Mouse (Mus musculus) kidney, adult 11 months (tissue): ENCODE measurements around the gene Adk.
A peak's percentile ranks its signal among the peaks of the same experiment; 100 is the strongest.

Experiments used
- DNase-seq: peaks from one replicate; pipeline ENCODE4 v3.0.0; 2022

Gene Adk

DNA sequence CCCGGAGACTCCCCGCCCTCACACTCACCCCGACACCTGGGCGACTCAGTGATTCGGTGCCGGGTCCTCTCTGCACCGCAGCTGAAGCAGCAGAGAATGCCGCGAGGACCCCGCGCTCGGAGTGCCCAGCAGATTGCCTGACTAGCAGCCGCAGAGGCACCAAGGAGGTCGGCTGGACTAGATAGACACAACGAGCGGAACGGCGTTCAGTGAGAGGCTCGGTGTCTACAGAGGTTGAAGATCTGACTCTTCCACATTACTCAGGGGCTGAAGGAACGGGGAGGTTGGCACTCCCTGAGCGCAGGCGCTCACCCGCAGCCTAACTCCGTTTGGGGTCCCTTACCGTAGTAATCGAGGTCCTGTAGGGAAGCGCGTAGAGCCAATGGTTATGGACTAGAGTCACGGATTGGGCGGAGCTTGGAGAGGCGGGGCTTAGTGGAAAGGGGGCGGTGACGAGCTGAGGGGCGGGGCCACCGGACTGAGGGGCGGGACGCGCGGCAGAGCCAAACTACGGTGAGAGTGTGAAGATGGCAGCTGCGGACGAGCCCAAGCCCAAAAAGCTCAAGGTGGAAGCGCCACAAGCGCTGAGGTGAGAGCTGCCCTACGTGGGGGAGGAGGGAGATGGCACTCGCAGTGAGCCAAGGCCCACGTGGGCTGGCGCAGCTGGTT, at the start of gene Adk, which contains the start of gene Ap3m1:
Gene Adk (plus strand): TSS at position 463 of the 669 bp plus-strand sequence.
Gene Ap3m1 (minus strand): TSS at position 397 of the 669 bp plus-strand sequence.
- peak; percentile 94 for DNase-seq

DNA sequence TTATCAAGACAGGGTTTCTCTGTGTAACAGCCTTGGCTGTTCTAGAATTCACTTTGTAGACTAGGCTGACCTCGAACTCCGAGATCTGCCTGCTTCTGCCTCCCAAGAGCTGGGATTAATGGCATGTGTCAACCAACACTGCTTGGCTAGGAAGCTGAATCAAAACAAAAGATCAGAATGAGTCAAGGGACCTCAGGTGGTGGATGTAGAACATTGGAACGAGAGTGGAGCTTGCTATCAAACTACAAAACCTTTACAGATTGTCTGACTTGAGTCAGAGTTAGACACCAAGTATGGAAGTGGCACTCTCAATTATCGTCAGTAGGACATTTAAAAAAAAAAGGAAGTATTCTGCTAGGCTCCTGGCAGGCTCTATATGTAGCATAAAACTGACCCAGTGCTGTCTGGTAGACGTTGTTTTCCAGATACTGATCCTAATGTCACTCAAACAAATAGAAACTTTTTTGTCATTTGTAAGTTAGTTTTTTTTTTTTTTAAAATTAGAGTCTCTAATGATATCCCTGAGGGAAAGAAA, 38.5 kb upstream of the Adk start:
- no peak for DNase-seq

DNA sequence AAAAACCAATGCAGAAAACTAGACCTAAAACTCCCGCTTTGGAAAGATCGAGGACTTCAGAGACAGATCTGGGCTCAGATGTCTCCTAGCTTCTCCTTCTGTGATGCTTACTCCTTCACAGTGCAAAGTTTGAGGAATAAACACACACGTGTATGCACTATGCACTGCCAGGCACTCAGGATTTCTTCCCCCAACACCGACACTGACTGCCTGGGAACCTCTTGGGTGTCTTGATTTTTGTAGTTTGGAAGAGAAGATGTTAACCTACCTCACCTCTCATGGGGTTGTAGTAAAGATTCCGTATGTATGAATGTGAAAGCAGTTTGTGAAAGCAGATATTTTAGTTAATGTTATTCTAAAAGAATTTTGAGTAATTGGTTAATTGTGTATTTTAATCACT, 34.5 kb upstream of the Adk start:
- DNase-seq = no peak

DNA sequence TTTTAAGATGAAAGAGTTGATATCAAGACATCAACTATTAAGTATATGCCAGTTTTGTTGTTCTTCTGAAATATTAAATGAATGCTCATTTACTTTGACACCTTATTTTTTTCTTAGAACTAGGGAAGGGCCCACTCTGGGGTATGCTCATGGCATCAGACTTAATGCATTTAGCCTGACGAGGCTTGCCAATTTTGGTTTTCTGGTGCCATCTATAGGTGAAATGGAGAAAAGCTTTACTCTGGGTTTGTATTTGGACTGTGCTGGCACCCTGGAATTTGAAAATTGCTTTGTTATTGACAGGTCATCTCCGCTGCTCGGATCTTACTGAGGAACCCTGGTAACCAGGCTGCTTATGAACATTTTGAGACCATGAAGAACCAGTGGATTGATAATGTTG, 33.4 kb upstream of the Adk start:
- DNase-seq = no peak

DNA sequence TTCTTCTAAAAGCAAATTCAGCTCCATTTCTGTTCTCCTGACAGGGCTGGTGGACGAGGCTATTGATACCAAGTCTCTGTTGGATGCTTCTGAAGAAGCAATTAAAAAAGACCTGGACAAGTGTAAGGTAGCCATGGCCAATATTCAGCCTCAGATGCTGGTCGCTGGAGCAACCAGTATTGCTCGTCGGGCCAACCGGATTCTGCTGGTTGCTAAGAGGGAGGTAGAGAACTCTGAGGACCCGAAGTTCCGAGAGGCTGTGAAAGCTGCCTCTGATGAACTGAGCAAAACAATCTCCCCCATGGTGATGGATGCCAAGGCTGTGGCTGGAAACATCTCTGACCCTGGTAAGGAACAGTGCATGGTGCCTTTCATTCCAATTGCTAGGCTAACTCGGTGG, 31.9 kb upstream of the Adk start:
- no peak for DNase-seq

DNA sequence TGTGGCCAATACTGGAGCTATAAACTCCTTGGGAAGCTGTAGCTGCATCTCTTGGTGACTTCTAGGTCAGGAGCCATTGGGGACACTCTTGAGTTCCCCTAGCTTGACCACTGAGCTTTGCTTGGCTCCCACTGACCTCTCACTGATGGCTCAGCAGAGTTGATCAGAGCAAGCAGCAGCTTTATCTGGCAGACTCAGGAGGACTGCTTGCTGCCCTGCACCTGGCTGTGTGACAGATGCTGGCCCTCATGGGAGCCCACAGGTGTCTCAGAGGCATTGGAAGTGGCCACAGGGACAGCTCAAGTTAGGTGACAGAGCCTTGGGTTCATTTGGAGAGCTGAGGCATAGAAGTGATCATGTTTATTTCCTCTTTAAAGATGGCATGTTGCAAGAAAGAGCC, 24.8 kb upstream of the Adk start:
- no peak for DNase-seq

DNA sequence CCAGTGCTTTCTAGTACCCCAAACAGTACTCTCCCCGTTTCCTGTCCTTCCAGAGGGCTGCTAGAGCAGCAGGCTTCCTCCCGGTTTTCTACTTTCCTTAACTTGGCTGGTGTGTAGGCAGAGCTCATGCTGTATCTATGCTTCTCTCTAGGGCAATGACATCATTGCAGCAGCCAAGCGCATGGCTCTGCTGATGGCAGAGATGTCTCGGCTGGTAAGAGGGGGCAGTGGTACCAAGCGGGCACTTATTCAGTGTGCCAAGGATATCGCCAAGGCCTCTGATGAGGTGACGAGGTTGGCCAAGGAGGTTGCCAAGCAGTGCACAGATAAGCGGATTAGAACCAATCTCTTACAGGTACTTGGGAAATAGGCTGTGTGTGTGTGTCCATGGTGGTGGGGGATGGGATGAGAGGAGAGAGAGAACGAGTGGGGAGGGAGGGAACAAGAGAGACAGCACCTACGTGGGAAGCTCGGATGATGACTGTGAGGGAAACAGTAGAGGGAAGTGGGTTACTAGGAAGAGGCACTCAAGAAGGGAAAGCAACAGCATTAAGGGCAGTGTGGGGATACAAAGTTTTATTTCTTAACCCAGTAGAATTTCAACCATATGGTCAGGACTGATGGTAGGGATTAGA, 23.2 kb upstream of the Adk start:
- no peak for DNase-seq

DNA sequence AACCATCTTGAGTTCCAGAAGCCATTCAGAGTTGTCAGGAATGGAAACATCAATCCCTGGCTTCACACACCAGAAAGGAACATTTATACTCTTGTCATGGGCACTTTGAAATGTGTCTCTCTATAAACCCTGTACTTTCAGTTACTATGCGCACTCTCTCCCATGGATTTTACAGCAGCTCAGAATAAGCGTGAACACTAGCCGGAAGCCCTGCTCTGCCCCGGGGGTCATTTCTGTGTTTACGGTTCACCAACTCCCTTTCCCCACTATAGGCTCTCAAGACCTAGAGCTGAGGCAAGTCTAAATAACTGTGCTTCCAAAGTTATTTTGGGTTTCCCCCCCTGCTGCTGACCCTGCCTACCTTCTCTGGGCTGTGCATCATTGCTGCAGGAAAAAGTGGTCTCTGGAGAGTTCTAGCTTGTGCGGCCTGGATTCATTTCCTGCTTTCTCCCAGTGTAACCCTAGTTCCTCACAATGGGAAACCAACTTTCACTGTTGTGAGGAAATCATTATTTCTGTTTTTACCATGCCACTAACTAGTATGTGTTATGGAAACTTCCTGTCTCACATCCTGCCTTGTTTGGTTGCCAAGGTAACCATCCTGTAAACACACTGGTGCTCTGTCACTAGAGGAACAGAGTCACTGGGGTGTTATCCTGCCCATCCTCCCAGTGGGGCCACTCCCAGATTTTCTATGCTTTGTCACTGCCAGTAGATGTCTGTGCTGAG, 20.4 kb upstream of the Adk start:
- peak; percentile 61 for DNase-seq

DNA sequence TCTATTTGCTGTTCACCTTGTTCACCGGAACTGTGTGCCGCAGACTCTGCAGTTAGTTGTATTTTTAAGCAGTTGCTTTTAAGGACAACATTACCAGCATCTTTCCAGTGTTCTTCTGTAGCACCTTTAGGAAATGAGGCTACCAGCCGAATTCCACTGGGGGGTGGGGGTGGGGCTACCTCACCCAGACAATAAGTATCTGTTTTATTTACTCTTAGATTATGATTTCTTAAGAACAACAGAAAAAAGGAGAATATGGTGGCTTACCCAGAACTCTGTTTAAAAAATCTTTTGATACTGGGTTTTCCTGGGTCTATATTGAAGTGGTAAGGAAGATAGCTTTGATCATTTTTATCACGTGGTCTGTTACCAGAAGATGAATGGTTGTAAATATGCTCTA, 18.1 kb upstream of the Adk start:
- DNase-seq = no peak

DNA sequence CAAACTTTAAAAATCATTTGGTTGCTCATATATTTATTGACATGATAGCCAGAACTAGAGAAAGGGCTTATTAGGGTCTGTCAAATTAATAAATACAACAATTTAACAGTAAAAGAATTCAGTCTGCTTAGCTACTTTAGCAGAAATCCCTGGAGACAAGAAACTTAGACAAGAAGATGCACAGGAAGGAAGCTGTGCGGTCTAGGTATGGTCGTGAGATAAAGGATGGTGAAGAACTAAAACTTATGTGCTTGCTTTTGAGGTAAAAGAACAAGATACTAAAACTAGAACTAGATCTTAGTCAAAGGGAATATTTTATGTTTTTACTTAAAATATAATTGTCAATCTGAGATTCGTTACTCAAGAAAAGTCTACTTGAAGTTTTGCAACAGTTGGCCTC, 17.6 kb upstream of the Adk start:
- no peak for DNase-seq

DNA sequence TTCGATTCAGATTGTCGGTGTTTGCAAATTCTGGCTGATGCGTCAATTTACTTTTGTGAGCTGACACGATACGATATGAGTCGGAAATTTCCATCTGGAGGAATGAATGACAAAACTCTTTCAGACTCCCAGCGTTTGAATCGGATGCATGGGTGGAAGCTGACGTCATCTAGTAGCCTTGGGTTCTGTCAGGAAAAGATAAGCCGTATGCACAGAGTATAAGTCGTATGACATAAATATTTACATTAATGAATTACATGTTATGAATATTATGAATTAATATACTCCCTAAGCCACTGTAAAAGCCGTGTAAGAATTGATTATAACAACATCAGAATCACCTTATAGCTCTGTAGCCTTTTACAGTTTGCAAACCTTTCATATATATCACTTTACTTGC, 13.3 kb upstream of the Adk start:
- DNase-seq = no peak

DNA sequence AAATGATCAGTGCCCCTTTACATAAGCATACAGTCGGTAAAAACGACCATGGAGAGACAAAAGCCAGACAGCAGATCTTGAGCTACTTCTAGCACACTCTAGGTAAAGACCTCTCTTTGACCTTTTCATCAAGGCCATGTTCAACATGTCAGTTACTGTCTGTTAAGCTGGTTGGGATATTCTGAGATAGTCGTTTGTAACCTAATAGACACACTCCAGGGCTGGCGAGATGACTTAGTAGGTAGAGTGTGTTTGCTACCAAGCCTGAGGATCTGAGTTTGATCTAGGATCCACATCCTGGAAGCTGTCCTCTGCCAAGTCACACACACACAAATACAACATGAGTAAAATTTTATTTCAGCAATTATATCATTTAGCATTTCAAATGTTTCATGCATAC, 12.8 kb upstream of the Adk start:
- DNase-seq = no peak

DNA sequence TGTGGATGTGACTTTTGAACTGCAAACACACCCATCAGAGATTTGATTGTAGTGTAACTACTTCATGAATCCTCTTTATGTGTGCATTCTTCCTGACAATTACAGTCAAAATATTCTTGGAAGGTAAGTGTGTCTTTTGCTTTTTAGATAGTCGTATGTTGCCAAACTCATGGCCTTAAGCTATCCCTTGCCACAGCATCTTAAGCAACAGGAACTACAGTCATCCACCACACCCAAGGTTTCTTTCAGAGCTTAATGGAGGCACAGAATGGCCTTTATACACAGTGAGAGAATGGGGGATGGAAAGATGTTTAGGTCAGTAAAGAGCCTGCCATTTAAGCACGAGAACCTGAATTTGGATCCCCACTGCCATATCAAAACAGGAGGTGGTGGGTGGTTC, 4.5 kb upstream of the Adk start:
- DNase-seq = no peak

DNA sequence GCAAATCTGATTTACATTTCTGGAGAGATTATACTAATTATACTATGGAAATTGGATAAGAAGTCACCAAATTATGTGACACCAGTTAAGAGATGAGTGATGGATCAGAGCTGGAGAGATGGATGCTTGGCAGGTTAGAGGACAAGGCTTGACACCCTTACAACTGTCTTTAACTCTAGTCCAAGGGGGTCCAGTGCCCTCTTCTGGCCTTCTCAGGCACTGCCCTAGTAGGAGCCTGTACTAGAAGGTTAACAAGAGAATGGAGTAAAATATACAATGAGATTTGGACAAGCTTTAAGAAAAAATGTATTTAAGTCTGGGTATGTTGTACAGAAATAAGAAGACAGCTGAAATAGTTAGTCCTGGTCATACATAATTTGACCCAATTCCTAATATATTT, 3.5 kb upstream of the Adk start:
- peak; percentile 44 for DNase-seq

DNA sequence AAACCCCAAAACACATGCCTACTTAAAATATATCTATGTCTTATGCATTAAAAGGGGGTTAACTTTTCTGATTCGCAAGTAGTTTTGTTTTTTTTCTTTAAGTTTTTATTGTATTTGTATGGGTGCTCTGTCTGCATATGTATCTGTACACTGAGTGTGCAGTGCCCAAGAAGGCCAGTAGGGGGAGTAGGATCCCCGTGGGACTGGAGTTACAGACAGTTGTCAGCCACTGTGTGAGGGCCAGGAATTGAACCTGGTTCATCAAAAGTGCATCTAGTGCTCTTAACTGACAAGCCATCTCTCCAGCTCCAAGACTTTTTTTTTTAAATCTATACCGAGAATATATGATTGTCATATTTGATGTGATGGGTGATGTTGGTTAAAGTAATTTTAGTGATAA, 1.6 kb upstream of the Adk start:
- DNase-seq = no peak

DNA sequence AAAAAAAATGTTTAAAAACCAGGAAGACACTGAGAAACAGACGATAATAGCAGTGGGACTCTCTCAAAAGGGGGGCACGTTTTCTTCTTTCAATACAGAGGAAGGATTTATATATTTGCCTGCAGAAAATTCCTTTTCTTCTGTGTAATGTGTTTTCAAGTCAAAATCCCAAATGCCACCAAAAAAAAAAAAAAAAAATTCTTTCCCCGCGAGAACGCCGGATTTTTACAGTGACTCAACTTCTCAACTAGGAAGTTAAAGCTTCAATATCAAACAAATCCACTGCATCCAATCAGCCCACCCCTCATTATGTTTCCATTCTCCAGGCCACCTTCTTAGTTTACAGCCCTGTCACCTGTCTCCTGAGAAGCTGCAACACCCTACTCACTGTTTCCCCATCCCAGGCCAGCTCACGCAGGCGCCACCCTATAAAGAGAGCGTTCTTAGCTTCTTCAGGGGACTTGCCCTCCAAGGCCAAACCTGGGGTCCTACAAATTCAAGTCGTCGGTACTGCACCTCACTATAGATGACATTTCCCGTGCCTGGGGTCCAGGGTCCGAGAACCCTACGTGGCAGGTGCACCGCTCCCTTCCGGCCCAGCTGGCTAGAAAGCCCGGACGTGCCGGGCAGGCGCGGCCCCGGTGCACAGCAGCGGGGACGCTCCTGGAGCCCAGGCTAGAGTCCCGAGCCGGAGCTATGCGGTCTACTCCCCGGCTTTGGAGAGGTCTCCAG, 828 bp upstream of the Adk start:
- no peak for DNase-seq

DNA sequence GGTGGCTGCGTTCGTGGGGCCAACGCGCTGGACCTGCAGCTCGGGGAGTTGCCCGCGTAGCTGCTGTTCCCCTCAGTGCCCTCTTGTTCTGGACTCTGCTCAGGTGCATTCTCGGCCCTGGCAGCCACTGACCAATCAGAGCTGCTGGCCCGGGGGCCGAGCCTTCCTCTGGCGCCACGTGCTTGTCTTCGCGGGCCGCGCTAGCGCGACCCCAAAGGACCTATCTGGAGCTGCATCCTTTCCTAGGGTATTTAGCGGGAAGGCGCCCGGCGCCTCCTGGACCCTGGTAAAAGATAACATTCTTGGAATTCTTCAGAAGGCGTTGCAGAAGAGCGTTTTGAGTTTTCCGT, 382 bp downstream of the Adk start:
- peak; percentile 95 for DNase-seq

DNA sequence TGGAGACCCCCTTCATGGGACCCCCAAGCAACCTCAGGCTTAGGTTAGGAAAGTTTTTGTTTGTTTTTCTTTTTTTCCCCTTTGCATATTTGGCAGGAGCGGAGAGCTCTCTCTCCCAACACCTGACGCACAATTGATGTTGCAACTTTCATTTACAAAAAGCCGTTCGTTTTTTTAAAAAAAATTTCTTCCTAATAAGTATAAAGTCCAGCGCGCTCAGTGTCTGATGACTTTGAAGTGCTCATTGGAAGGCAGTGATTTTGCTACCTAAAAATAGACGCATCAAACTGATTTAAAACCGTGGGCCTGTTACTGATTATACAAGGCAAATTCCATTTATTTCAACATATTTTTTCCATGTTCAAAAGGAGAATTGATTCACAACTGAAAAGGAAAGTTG, 777 bp downstream of the Adk start:
- DNase-seq = no peak

DNA sequence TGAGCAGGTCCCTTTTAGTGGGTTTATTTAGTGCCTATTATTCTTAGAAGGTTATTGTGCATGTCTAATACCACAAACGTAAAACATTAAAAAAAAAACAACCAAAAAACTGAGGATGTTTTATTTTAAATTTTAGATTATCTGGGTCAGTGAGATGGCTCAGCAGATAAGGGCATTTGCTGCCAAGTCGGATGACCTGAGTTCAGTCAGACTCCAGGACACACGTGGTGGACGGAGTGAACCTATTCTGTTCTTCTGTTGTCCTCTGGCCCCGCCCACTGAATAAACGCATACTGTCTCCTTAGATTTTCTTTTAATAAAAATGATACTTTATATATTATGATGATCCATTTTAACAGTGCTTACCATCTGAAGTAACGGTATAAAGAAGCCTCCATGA, 1.2 kb downstream of the Adk start:
- DNase-seq = peak; percentile 57

DNA sequence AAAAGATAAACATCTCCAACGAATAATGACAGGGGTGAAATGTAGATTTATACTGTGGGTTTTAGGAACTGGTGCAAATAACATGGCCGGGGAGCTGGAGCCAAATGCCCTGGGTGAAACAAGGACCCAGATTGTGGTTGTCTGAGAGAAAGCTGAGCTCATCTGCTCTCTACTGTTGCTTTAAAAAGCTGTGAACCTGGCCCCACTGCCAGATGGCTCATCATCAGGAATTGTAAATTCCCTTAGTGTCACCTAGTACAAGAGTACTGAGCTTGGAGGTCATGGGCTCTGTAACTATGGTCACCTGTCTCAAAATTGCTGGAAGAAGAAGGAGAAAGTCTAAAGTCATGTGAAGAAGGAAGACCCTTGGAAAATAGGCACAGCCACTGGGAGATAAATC, 6.6 kb downstream of the Adk start:
- no peak for DNase-seq

DNA sequence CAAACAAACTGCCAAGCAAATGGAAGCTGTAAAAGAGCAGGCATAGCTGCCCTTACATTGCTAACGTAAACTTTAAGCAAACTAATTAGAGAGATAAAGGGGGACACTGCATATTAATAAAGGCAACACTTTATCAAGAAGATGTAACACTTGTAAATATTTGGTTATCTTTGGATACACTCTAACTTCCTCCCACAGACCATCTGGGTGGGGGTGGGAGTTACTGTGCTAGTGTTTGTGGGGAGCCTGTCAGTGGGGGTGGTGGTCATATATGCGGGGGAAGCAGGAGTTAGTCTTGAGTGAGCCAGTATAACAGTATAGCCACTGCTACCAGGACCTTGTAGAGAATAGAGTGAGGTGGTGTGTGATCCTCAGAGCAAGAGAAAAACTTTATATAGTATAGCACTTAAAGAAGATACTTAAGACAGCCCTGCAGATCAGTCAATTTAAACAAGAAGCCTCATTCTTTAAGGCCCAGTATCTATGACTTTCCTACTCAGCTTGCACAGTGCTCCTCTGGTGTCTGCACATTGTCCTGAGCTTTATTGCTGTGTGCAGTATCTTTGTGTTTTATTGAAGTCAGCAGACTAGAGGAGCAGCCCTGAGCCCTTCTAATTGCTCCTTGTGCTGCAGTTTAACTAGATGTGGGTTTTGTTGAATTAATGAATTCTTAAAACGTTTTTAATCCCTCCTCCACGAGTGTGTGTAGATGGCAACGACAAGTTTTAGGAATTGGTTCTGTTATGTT, 10.6 kb downstream of the Adk start:
- no peak for DNase-seq

DNA sequence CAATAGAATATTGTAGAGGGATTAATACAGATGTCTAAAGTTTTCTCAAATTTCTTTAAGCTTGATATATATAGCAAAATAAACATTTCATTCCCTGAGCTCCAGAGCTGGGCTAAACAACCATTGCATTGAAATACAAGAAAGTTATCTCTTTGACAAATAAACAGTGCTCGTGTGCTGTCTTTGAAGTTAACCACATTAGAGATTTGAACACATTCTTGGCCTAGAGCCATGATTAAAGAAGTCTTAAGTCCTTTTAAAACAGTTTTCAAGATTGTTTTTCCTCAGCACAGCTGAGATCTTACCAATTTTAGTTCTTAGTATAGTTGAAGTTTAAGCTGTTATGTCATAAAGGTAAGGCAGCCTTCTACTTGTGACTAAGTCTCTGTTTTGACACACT, 11.9 kb downstream of the Adk start:
- DNase-seq = no peak
